Mouse (Mus musculus) testis, adult 2 months (tissue): ENCODE data around the gene Apopt1.

Experiments used
- CTCF ChIP-seq: fragments of 200-500 bp; IDR thresholded peaks from 2 replicates; pipeline ENCODE4 v1.5.1; 2012; ENCODE audit warnings: low read depth, mild to moderate bottlenecking, inconsistent platforms, low read length, moderate library complexity; ENCODE audit not compliant: control insufficient read depth, insufficient read depth, insufficient replicate concordance
- POLR2A ChIP-seq: fragments of 200-500 bp; IDR thresholded peaks from 2 replicates; pipeline ENCODE4 v1.6.1; 2012; ENCODE audit warnings: low read depth, mild to moderate bottlenecking, inconsistent platforms, low read length, moderate library complexity; ENCODE audit not compliant: control insufficient read depth

DNA sequence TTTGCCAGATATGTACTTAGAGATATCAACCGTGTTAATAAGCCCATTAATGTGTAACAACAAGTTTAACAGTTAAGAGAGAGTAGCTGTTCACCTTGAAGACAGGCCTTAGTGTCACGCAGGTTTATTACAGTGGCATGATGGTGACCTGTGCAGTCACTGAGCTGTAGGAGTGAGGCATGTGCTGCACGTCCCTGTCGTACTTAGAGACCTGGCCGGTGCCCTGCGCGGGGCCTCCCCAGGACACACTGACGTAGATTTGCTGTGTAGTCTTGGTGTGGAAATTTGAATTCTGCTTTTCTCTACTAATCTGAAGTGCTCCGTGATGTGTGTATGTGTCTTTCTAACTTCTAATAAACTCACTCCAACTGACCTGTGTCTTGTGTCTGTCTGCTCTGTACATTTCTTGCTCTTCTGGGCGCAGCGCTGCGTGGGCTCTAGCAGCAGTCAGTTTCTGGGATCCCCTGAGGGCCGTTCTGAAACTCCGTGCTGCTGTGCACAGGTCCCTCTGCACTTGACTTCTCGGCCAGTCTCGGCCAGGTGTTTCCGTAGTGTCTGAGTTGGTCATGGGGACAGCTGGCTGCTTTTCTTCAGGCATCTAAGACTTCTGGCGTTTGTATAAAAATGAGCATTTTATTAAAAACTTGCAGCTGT lies 81.6 kb downstream of the Apopt1 start:
- TF ChIP-seq CTCF = no peak
- no peak for TF ChIP-seq POLR2A
